ENCODE assay signal across 10 mouse cellular contexts in genomic region chr2:157130813-157131514, GRCm38 (mm10). TPM values are rescaled to one million over a fixed set of nuclear protein-coding genes. Genes with fewer than 3 reads are reported as not detected.
DNase-seq lines count a peak whose midpoint lies in the region; ATAC-seq and TF ChIP-seq lines count a peak whose summit lies in the region.
"Had no signal": no experiment of that assay in that cellular context is flagged by ENCODE, and none has a peak within 500 bp of the region (broad histone marks: within the 10 kb centered on the region; RNA-seq: fewer than 3 reads in every experiment).

No protein-coding gene starts in this region.

- no peak overlapping the region for H3K4me2 ChIP-seq in heart, embryonic 11.5 days
- H3K4me2 ChIP-seq in heart, embryonic 16.5 days (ENCODE audit: low read depth, low read length) = 0 out of 2 replicates have a peak overlapping the region, but pooled peaks have one; percentile 20
- H3K4me2 ChIP-seq in liver, postnatal 0 days (ENCODE audit: low read depth, low read length) = peak overlapping the region; percentile 78
- H3K4me2 ChIP-seq in midbrain, embryonic 16.5 days (ENCODE audit: low read length) = no peak overlapping the region

- TF ChIP-seq EP300 in liver, postnatal 0 days (IDR thresholded peaks at IDR 0.05; ENCODE audit: low read depth) = 0 out of 2 replicates have a peak, but pooled peaks have one; percentile 7

- no peak overlapping the region for H3K4me3 ChIP-seq in heart, embryonic 11.5 days (ENCODE audit: low read depth, low read length)
- 0 out of 2 replicates have a peak overlapping the region, but pooled peaks have one; percentile 3 for H3K4me3 ChIP-seq in heart, embryonic 16.5 days (ENCODE audit: low read length)
- peak overlapping the region; percentile 49 for H3K4me3 ChIP-seq in liver, postnatal 0 days (ENCODE audit: low read depth, low read length)
- no peak overlapping the region for H3K4me3 ChIP-seq in midbrain, embryonic 16.5 days (ENCODE audit: low read depth, low read length)

- H3K9me3 ChIP-seq in heart, embryonic 11.5 days (replicated peaks; ENCODE audit: control insufficient read depth, low read length) = no peaks in the 10 kb centered on the region
- H3K9me3 ChIP-seq in heart, embryonic 16.5 days (replicated peaks; ENCODE audit: control insufficient read depth, low read length) = no peaks in the 10 kb centered on the region
- H3K9me3 ChIP-seq in liver, postnatal 0 days (ENCODE audit: low read length) = no peaks in the 10 kb centered on the region
- H3K9me3 ChIP-seq in midbrain, embryonic 16.5 days (replicated peaks; ENCODE audit: control insufficient read depth, low read length, poor library complexity, severe bottlenecking) = no peaks in the 10 kb centered on the region

- no peak for ATAC-seq in heart, embryonic 11.5 days (replicated peaks; ENCODE audit: insufficient number of reproducible peaks, low FRiP score, low TSS enrichment)
- no peak for ATAC-seq in heart, embryonic 16.5 days (replicated peaks; ENCODE audit: extremely low read depth, insufficient read depth, low FRiP score)
- ATAC-seq in liver, postnatal 0 days = no peak
- no peak for ATAC-seq in midbrain, embryonic 16.5 days

- no peaks in the 10 kb centered on the region for H3K27me3 ChIP-seq in heart, embryonic 11.5 days (ENCODE audit: control insufficient read depth, insufficient read depth, low read length)
- no peaks in the 10 kb centered on the region for H3K27me3 ChIP-seq in heart, embryonic 16.5 days (ENCODE audit: control insufficient read depth, insufficient read depth, low read length)
- no peaks in the 10 kb centered on the region for H3K27me3 ChIP-seq in liver, postnatal 0 days (ENCODE audit: insufficient read depth, low read length)
- no peaks in the 10 kb centered on the region for H3K27me3 ChIP-seq in midbrain, embryonic 16.5 days (ENCODE audit: control insufficient read depth, insufficient read depth, low read depth, low read length)

- H3K27ac ChIP-seq in heart, embryonic 11.5 days (ENCODE audit: low read depth, low read length) = no peak overlapping the region
- no peak overlapping the region for H3K27ac ChIP-seq in heart, embryonic 16.5 days (ENCODE audit: low read length)
- peak overlapping the region; percentile 78 for H3K27ac ChIP-seq in liver, postnatal 0 days (ENCODE audit: low read depth)
- no peak overlapping the region for H3K27ac ChIP-seq in midbrain, embryonic 16.5 days (ENCODE audit: low read length)

- intact Hi-C loops in left cerebral cortex, postnatal 14 days (cut with DNase I) = no loop called here

- H3K9ac ChIP-seq in heart, embryonic 11.5 days (ENCODE audit: low read depth, low read length) = no peak overlapping the region
- no peak overlapping the region for H3K9ac ChIP-seq in heart, embryonic 16.5 days (ENCODE audit: low read length)
- H3K9ac ChIP-seq in liver, postnatal 0 days (replicated peaks) = peak overlapping the region; percentile 55
- no peak overlapping the region for H3K9ac ChIP-seq in midbrain, embryonic 16.5 days (ENCODE audit: low read depth, low read length)

- WGBS in heart, embryonic 11.5 days (ENCODE audit: insufficient replicate concordance) = 81% methylated on average over 8 of the region's 8 CpGs
- 74% methylated on average over 8 of the region's 8 CpGs for WGBS in heart, embryonic 16.5 days
- 45% methylated on average over 8 of the region's 8 CpGs for WGBS in liver, postnatal 0 days (ENCODE audit: insufficient replicate concordance)
- 89% methylated on average over 8 of the region's 8 CpGs for WGBS in midbrain, embryonic 16.5 days

- H3K4me1 ChIP-seq in heart, embryonic 11.5 days (ENCODE audit: control insufficient read depth, insufficient read depth, low read length) = no peaks in the 10 kb centered on the region
- peaks cover 12% of the 10 kb centered on the region for H3K4me1 ChIP-seq in heart, embryonic 16.5 days (ENCODE audit: control insufficient read depth, insufficient read depth, low read length)
- H3K4me1 ChIP-seq in liver, postnatal 0 days (ENCODE audit: insufficient read depth) = peaks cover 20% of the 10 kb centered on the region
- H3K4me1 ChIP-seq in midbrain, embryonic 16.5 days (ENCODE audit: control insufficient read depth, insufficient read depth, low read length) = peaks cover 6% of the 10 kb centered on the region

- no peak for TF ChIP-seq CTCF in liver, postnatal 0 days (IDR thresholded peaks at IDR 0.05; ENCODE audit: low read depth)

- peak; percentile 64 to 74 for DNase-seq in heart, adult 18-20 months
- DNase-seq in CD4-positive helper T cell, adult 2 months (ENCODE audit: low read depth, low spot score) = peak; percentile 81
- no peak for DNase-seq in liver, postnatal 0 days
- DNase-seq in left cerebral cortex, postnatal 14 days (ENCODE audit: low spot score in 2 of 2) = no peak
- DNase-seq in retina, postnatal 1 day = no peak

- H3K36me3 ChIP-seq in heart, embryonic 11.5 days (ENCODE audit: control insufficient read depth, insufficient read depth, low read length) = no peaks in the 10 kb centered on the region
- H3K36me3 ChIP-seq in heart, embryonic 16.5 days (ENCODE audit: control insufficient read depth, insufficient read depth) = peaks cover 2% of the 10 kb centered on the region; the same call in 1 of the 2 replicates
- H3K36me3 ChIP-seq in liver, postnatal 0 days (replicated peaks; ENCODE audit: insufficient read depth, low read length) = peaks cover 18% of the 10 kb centered on the region; the same call in 1 of the 2 replicates
- no peaks in the 10 kb centered on the region for H3K36me3 ChIP-seq in midbrain, embryonic 16.5 days (ENCODE audit: control insufficient read depth, insufficient read depth, low read length)

RNA-seq across cellular contexts. Expression of gene Samhd1, which starts 4.1 kb away (rescaled TPM):
- 10 to 100 TPM; 21.7 to 26.3 TPM for total RNA-seq in heart, adult 18-20 months (2021)
- polyA plus RNA-seq in heart, embryonic 11.5 days (2014; fragmentation: Nextera tagmentation; extraction: Ambion mirVana) = 20.7 and 26.4 TPM in 2 replicates
- 15.3 and 17.0 TPM in 2 replicates for polyA plus RNA-seq in heart, embryonic 16.5 days (2015; fragmentation: Nextera tagmentation; extraction: Ambion mirVana)
- polyA plus RNA-seq in liver, postnatal 0 days (2015; fragmentation: Nextera tagmentation; extraction: Ambion mirVana) = 16.5 and 17.3 TPM in 2 replicates
- 9.1 and 9.6 TPM in 2 replicates for polyA plus RNA-seq in midbrain, embryonic 16.5 days (2015; fragmentation: Nextera tagmentation; extraction: Ambion mirVana)
- total RNA-seq in left cerebral cortex, postnatal 14 days (2021) = 10 to 100 TPM; 12.0 to 14.1 TPM

RNA-seq across cellular contexts. Expression of gene Tldc2, which starts 44.1 kb away (rescaled TPM):
- total RNA-seq in heart, adult 18-20 months (2021) = not detected
- 0.26 TPM in 1 of 2 replicates, not detected in the other for polyA plus RNA-seq in heart, embryonic 11.5 days (2014; fragmentation: Nextera tagmentation; extraction: Ambion mirVana)
- not detected in 2 replicates for polyA plus RNA-seq in heart, embryonic 16.5 days (2015; fragmentation: Nextera tagmentation; extraction: Ambion mirVana)
- not detected in 2 replicates for polyA plus RNA-seq in liver, postnatal 0 days (2015; fragmentation: Nextera tagmentation; extraction: Ambion mirVana)
- polyA plus RNA-seq in midbrain, embryonic 16.5 days (2015; fragmentation: Nextera tagmentation; extraction: Ambion mirVana) = not detected in 2 replicates
- not detected for total RNA-seq in left cerebral cortex, postnatal 14 days (2021)
- total RNA-seq: gastrocnemius, postnatal 4 days had no signal
- polyA plus RNA-seq: limb, embryonic 11.5 days had no signal

RNA-seq across cellular contexts. Expression of gene Soga1, which starts 51.9 kb away (rescaled TPM):
- total RNA-seq in heart, adult 18-20 months (2021) = 10 to 100 TPM; 10.4 to 11.0 TPM
- 3.4 and 3.6 TPM in 2 replicates for polyA plus RNA-seq in heart, embryonic 11.5 days (2014; fragmentation: Nextera tagmentation; extraction: Ambion mirVana)
- polyA plus RNA-seq in heart, embryonic 16.5 days (2015; fragmentation: Nextera tagmentation; extraction: Ambion mirVana) = 1.7 and 3.1 TPM in 2 replicates
- polyA plus RNA-seq in liver, postnatal 0 days (2015; fragmentation: Nextera tagmentation; extraction: Ambion mirVana) = 0.65 and 1.0 TPM in 2 replicates
- polyA plus RNA-seq in midbrain, embryonic 16.5 days (2015; fragmentation: Nextera tagmentation; extraction: Ambion mirVana) = 5.2 and 5.5 TPM in 2 replicates
- 10 to 100 TPM; 38.8 to 41.1 TPM for total RNA-seq in left cerebral cortex, postnatal 14 days (2021)

Comparison
In these comparisons a context has a peak if more than half of its experiments do, and no peak if none do; other contexts are left out.
1. H3K4me2 ChIP-seq: peak in heart, embryonic 16.5 days (single experiment) and liver, postnatal 0 days (single experiment); none in heart, embryonic 11.5 days (single experiment) and midbrain, embryonic 16.5 days (single experiment).
2. H3K4me3 ChIP-seq: peak in heart, embryonic 16.5 days (single experiment) and liver, postnatal 0 days (single experiment); none in heart, embryonic 11.5 days (single experiment) and midbrain, embryonic 16.5 days (single experiment).
3. DNase-seq: peak in heart, adult 18-20 months (2 of 2) and CD4-positive helper T cell, adult 2 months (single experiment); none in liver, postnatal 0 days (single experiment), left cerebral cortex, postnatal 14 days (0 of 2) and retina, postnatal 1 day (single experiment).